Mouse (Mus musculus) limb, embryonic 12.5 days (tissue): ENCODE measurements around the gene Tlr5. TPM values are rescaled to one million over a fixed set of nuclear protein-coding genes. Genes with fewer than 3 reads are reported as not detected.

Experiments
- ATAC-seq: fragments of 200-750 bp; cut with Nextera tagmentation; 2 replicates; pipeline ENCODE4 v1.8.0; 2017; ENCODE audit warnings: low read depth, moderate TSS enrichment; ENCODE audit not compliant: insufficient number of reproducible peaks, insufficient read depth, low FRiP score, low TSS enrichment
- H3K27ac ChIP-seq: fragments of 300-500 bp; sonication (generic); 2 replicates; pipeline ENCODE4 v1.5.1; 2016; ENCODE audit warnings: mild to moderate bottlenecking, moderate library complexity
- H3K27me3 ChIP-seq: fragments of 300-500 bp; sonication (generic); 2 replicates; pipeline ENCODE4 v1.6.1; 2016; ENCODE audit warnings: mild to moderate bottlenecking, moderate library complexity
- H3K36me3 ChIP-seq: fragments of 300-500 bp; sonication (generic); 2 replicates; pipeline ENCODE4 v1.6.1; 2016; ENCODE audit warnings: mild to moderate bottlenecking, moderate library complexity
- H3K4me1 ChIP-seq: fragments of 300-500 bp; sonication (generic); replicated peaks from 2 replicates; pipeline ENCODE4 v1.6.1; 2016
- H3K4me2 ChIP-seq: fragments of 300-500 bp; sonication (generic); 2 replicates; pipeline ENCODE4 v1.6.1; 2016; ENCODE audit warnings: mild to moderate bottlenecking, moderate library complexity
- H3K4me3 ChIP-seq: fragments of 300-500 bp; sonication (generic); replicated peaks from 2 replicates; pipeline ENCODE4 v1.5.1; 2016; ENCODE audit warnings: mild to moderate bottlenecking
- H3K9ac ChIP-seq: fragments of 300-500 bp; sonication (generic); replicated peaks from 2 replicates; pipeline ENCODE4 v1.6.1; 2016; ENCODE audit warnings: mild to moderate bottlenecking, moderate library complexity
- H3K9me3 ChIP-seq: fragments of 300-500 bp; sonication (generic); 2 replicates; pipeline ENCODE4 v1.6.1; 2016; ENCODE audit warnings: mild to moderate bottlenecking, moderate library complexity
- WGBS: fragments of 180-500 bp; shearing (Covaris S2); methylation state at CpG from one replicate; pipeline ENCODE4 v1.1.7; 2016; 5-methylcytosine and 5-hydroxymethylcytosine counted together
- polyA plus RNA-seq: library from polyadenylated mRNA; unstranded; fragments of >200 nt; fragmentation: Nextera tagmentation; extraction: Ambion mirVana; gene quantifications from 2 replicates; pipeline ENCODE4 v1.2.1, GENCODE M21; 2016

Gene Tlr5
- polyA plus RNA-seq, 1 experiment from 2014 or later, result 0.50 TPM

DNA sequence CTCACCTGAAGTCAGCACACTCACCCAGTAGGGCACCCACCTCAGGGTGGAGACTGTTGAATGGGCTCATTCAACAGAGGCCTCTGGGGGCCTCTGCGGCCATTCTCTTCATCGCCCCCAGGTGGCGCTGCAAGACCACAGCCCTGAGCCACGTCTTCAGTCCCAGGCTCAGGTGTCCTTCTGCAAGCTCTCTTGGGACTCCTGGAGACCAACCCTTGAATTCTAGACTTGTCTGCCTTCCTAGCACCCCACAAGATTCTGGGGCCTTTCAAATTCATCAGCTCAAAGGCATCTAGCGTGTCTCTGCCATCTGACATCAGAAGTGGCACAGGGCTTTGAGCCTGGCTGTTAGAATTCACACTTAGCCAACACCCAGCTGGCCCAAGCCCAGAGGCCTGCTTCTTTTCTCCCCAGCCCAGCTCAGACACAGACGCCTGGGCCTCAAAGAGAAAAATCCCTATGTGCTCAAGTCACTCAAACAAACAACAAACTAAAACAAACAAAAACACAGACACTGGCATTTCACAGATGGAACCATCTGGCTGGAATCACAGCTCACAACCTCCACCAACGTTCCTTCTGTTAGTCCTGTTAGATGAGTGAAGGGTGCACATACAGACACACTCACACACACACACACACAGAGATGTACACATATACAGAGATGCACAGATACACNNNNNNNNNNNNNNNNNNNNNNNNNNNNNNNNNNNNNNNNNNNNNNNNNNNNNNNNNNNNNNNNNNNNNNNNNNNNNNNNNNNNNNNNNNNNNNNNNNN lies 36.6 kb downstream of the Tlr5 start:
- Histone ChIP-seq H3K4me2 (no peak overlapping the region), H3K27me3 (no peaks in the 10 kb centered on the region), H3K9me3 (no peaks in the 10 kb centered on the region), H3K4me3 (no peak overlapping the region), H3K4me1 (peaks cover 13% of the 10 kb centered on the region), H3K9ac (no peak overlapping the region), H3K36me3 (no peaks in the 10 kb centered on the region), H3K27ac (no peak overlapping the region)
- 7% methylated on average over 7 of the region's 7 CpGs for WGBS
- no peak for ATAC-seq

Other genes starting within 250 kb of the Tlr5 start
- not detected in 2 replicates for gene Ccdc185, start 205.6 kb upstream of the Tlr5 start, polyA plus RNA-seq
- gene Susd4, start 190.9 kb upstream of the Tlr5 start, polyA plus RNA-seq, result 12.4 and 13.6 TPM in 2 replicates